Mouse (Mus musculus) embryo, embryonic 11.5 days (tissue): ENCODE measurements around the gene Tes3-ps.
A peak's percentile ranks its signal among the peaks of the same experiment; 100 is the strongest.

ENCODE experiments used
- DNase-seq: peaks from one replicate; pipeline ENCODE4 v3.0.0-alpha.2; 2012; ENCODE audit warnings: low read depth, low spot score

Tes3-ps gene

GRCm38 (mm10) chr13:49492376-49493368 lies at the start of gene Tes3-ps:
Gene Tes3-ps, plus strand, starts transcription at chr13:49493318.
- no peak for DNase-seq

GRCm38 (mm10) chr13:49444451-49444850 lies 48.7 kb upstream of the Tes3-ps start:
- DNase-seq = no peak

GRCm38 (mm10) chr13:49449318-49449749 lies 43.8 kb upstream of the Tes3-ps start:
- DNase-seq = peak; percentile 57

- no peak for DNase-seq
These were observed 32.8 kb upstream of the Tes3-ps start for GRCm38 (mm10) chr13:49460276-49460675.

GRCm38 (mm10) chr13:49460692-49461414 lies 32.3 kb upstream of the Tes3-ps start:
- DNase-seq = no peak

GRCm38 (mm10) chr13:49461458-49462132 lies 31.5 kb upstream of the Tes3-ps start:
- DNase-seq = no peak

GRCm38 (mm10) chr13:49462921-49463320 lies 30.2 kb upstream of the Tes3-ps start:
- DNase-seq = no peak

GRCm38 (mm10) chr13:49465875-49466274 lies 27.2 kb upstream of the Tes3-ps start:
- DNase-seq = no peak

- no peak for DNase-seq
These were observed 26.6 kb upstream of the Tes3-ps start for GRCm38 (mm10) chr13:49466393-49467075.

GRCm38 (mm10) chr13:49467585-49467984 lies 25.5 kb upstream of the Tes3-ps start:
- no peak for DNase-seq

- DNase-seq = no peak
These were observed 24.1 kb upstream of the Tes3-ps start for GRCm38 (mm10) chr13:49469002-49469401.

GRCm38 (mm10) chr13:49470319-49470718 lies 22.8 kb upstream of the Tes3-ps start:
- DNase-seq = no peak

- DNase-seq = no peak
These were observed 22.3 kb upstream of the Tes3-ps start for GRCm38 (mm10) chr13:49470806-49471205.

GRCm38 (mm10) chr13:49471981-49472675 lies 21.0 kb upstream of the Tes3-ps start:
- no peak for DNase-seq

GRCm38 (mm10) chr13:49472676-49473005 lies 20.5 kb upstream of the Tes3-ps start:
- DNase-seq = no peak

GRCm38 (mm10) chr13:49477887-49478286 lies 15.2 kb upstream of the Tes3-ps start:
- no peak for DNase-seq

- no peak for DNase-seq
These were observed 14.2 kb upstream of the Tes3-ps start for GRCm38 (mm10) chr13:49478851-49479374.

GRCm38 (mm10) chr13:49479399-49479798 lies 13.7 kb upstream of the Tes3-ps start:
- DNase-seq = no peak

- DNase-seq = no peak
These were observed 13.1 kb upstream of the Tes3-ps start for GRCm38 (mm10) chr13:49480057-49480456.

GRCm38 (mm10) chr13:49480551-49480950 lies 12.6 kb upstream of the Tes3-ps start:
- no peak for DNase-seq

- no peak for DNase-seq
These were observed 7.7 kb upstream of the Tes3-ps start for GRCm38 (mm10) chr13:49485388-49485787.
